Mouse (Mus musculus) layer of hippocampus, adult 2 months (tissue): ENCODE results near the gene Soat2. TPM values are rescaled to one million over a fixed set of nuclear protein-coding genes. Genes with fewer than 3 reads are reported as not detected.
A peak's percentile ranks its signal among the peaks of the same experiment; 100 is the strongest.

Experiments
- DNase-seq, 2 experiments: peaks; one replicate each; pipeline ENCODE4 v3.0.0; 2022; ENCODE audit warnings: low spot score in 2 of 2
- H3K27ac ChIP-seq: fragments of 200-600 bp; 2 replicates; pipeline ENCODE4 v1.8.1; 2022
- H3K4me3 ChIP-seq: fragments of 200-600 bp; 2 replicates; pipeline ENCODE4 v1.8.1; 2022; ENCODE audit warnings: mild to moderate bottlenecking
- CTCF ChIP-seq: fragments of 200-600 bp; conservative IDR thresholded peaks from 2 replicates; pipeline ENCODE4 v1.8.1; 2022; ENCODE audit warnings: antibody characterized with exemption, mild to moderate bottlenecking, moderate library complexity
- total RNA-seq, 2 experiments: library from RNA; stranded (reverse); gene quantifications; 2 replicates each; pipeline ENCODE4 v1.2.3; 2021

Gene Soat2
- total RNA-seq, 2 experiments from 2014 or later, result not detected

DNA sequence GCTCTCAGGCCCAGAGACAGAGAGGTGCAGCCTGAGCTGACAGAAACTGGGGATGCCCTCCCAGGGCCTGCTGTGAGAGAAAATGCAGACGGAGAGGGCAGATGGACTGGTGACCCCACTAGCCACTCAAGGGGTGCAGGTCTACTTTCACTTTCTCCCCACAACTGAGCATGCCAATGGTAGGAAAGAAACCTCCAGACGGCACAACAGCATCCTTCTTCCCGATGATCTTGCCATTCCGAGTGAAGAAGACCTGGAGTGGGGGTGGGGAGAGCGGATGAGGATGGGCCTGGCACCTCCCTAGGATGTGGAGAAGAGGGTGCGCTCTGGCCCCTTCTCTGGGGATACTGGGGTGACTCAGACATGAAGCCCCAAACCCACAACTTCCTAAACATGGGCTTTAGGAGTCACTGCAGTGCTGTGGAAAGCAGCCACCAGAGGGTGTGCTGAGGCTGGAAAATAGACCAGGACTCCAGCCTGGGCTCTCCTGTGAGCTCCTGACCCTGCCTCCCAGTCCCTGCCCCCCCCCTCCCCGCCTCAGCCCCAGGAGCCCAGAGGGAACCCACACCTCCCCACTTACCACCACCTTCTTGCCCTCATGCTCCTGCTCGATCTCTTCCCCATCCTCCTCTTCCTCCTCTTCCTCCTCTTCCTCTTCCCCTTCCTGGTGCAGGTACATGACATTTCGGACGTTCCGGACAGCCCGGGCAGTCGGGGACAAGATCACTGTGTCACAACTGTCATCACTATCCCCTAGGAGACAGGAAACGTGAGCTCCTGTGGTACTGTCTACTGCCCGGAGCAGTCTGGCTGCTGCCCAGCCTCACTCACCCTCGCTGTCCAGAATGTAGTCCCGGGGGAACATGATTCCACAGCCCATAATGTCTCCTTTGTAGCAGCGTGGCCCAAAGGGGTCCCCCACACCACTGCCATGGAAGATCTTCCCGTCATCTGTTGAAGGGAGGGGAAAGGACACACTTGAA lies 32.6 kb upstream of the Soat2 start:
- TF ChIP-seq CTCF, result peak; percentile 68
- DNase-seq, result no peak
- Histone ChIP-seq H3K27ac (no peak overlapping the region), H3K4me3 (no peak overlapping the region)

DNA sequence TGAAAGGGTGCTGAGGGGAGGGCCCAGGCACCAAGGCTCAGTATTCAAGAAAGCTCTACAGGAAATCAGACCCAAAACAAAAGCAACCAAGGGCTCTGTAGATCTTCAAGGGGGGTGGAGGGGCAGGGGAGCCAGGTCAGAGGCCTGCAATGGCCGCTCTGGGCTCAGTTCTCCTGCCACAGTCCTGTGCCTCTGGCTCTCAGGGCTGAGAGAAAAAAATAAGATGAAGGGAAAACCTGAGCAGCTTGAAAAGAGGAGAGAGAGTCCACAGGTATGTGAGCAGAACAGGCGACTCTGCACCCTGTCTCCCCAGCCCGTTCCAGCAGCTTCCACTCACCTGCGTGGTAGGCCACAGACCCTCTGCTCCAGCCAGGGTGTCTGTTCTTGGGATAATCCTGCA lies 31.7 kb upstream of the Soat2 start:
- DNase-seq, result no peak
- no peak for TF ChIP-seq CTCF

DNA sequence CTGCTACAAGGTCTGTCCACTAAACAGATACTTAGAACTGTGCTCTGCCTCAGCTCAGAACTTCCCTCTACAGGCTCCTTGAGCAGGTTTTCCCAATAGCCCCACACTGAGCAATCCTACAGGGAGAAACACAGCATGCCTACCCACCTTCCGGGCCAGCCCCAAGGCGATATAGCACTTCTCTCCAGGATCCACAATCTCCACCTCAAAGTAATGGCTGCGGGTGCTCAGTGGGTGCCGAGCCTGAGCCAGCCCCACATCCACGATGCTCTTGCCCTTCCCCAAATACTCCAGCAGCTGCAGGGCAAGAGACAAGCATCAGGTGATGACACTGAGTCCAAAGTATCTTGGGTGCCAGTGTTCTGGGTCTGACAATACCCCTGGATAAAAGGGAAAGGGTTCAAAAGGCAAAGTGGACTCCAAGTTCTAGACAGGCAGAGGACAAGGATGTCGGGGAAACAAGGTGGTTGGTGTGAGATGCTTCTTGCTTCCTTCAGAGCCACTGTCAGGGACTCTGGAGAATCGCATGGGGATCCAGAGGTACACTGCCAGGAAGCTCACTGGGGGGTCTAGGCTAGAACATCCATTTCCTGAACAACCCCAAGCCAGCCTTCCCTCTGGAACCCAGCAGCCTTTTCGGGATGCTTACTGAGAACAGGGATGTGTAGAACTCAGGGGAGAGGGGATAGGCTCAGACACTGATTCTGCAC lies 31.1 kb upstream of the Soat2 start:
- Histone ChIP-seq H3K27ac (0 out of 2 replicates have a peak overlapping the region, but pooled peaks have one; percentile 18), H3K4me3 (no peak overlapping the region)
- no peak for DNase-seq
- TF ChIP-seq CTCF, result no peak

More for the DNA sequence above, 31.7 kb upstream of the Soat2 start:
- H3K27ac ChIP-seq, result no peak overlapping the region
- H3K4me3 ChIP-seq, result no peak overlapping the region

DNA sequence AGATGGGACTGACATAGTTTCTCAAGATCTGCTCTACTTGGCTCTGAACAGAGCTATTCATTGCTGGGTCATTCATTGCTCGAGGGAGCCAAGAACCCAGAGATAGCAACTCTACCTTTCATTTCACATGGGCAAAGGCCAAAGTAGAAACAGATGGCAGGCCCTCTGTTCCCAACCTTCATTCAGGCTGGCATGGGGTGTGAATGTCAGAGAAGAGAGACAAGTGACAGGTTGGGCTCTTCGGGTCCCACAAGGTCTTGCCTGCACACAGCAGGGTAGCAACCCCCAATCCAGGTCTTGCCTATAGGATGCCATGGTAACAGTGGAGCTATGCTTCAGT lies 30.5 kb upstream of the Soat2 start:
- no peak overlapping the region for H3K4me3 ChIP-seq
- no peak for TF ChIP-seq CTCF
- H3K27ac ChIP-seq, result 0 out of 2 replicates have a peak overlapping the region, but pooled peaks have one; percentile 18
- no peak for DNase-seq

DNA sequence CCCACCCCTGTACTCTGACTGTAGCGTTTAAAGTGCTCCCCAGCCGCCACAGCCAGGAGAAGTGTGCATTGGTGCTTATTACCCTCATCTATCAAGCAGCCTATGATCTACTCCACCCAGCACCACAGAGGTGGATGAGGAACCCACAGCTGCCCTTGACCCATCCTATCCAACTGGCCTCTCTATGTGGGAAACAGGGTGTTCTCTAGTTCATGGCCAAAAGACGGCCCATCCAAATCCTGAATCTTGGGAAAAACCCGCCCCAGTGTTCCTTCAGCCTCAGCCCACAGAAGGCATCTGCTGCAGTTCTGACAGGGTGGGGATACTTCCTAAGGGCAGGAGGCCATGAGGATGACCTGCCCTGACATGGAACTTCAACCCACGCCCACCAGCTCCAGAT lies 29.8 kb upstream of the Soat2 start:
- H3K4me3 ChIP-seq, result no peak overlapping the region
- no peak for TF ChIP-seq CTCF
- peak overlapping the region; percentile 18; the same call in 1 of the 2 replicates for H3K27ac ChIP-seq
- DNase-seq, result no peak

DNA sequence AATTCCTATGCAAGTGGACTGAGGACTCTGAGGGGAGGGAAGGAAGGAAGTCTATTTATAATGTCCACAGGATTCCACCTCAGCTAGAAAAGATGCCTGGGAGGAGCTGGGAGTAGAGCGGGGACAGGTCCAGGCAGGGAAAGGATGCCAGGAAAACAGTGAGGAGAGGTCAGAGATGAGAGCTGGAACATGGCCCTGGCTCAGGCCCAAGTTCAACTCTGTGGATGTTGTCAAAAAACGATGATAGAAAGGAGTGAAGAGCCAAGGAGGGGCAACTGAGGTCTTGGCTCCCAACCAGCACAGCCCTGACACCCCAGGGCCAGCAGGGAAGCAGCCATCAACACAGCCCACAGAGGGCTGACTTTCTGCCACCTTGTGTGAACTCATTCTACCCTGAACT lies 24.0 kb upstream of the Soat2 start:
- Histone ChIP-seq H3K27ac (no peak overlapping the region), H3K4me3 (no peak overlapping the region)
- DNase-seq, result no peak
- no peak for TF ChIP-seq CTCF

DNA sequence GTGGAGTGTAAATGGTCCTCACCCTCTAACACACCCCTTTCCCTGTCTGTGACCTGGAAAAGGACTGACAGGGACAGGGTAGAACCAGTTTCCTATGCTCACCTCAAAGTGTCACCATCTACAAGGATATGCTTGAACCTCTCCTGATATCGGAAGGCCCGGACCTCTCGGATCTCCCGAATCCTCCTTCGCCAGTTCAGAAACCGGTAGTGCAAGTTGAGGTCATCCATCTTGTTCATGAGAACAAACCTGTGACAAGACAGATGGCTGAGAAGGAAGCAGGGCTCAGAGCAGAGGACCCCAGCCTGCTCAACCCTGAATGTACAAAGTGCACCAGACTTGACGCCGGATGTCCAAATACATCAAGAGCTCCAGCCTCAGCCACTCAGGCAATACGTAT lies 17.0 kb upstream of the Soat2 start:
- H3K4me3 ChIP-seq, result no peak overlapping the region

DNA sequence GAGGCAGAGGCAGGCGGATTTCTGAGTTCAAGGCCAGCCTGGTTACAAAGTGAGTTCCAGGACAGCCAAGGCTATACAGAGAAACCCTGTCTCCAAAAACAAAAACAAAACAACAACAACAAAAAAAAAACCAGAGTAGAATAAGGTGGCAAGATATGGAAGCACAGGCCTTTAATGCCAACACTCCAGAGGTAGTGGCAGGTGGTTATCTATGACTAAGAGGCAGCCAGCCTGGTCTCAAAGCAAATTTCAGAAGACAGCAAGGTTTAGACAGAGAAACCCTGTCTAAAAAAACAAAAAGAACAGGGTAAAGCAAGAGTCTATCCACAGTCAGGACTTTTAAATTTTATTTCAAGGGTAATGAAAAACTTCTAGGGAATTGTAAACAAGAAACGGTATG lies 15.6 kb upstream of the Soat2 start:
- DNase-seq, result no peak
- TF ChIP-seq CTCF, result no peak
- Histone ChIP-seq H3K27ac (no peak overlapping the region), H3K4me3 (peak overlapping the region; percentile 93)

More for the DNA sequence above, 17.0 kb upstream of the Soat2 start:
- no peak overlapping the region for H3K27ac ChIP-seq
- DNase-seq, result no peak
- no peak for TF ChIP-seq CTCF

DNA sequence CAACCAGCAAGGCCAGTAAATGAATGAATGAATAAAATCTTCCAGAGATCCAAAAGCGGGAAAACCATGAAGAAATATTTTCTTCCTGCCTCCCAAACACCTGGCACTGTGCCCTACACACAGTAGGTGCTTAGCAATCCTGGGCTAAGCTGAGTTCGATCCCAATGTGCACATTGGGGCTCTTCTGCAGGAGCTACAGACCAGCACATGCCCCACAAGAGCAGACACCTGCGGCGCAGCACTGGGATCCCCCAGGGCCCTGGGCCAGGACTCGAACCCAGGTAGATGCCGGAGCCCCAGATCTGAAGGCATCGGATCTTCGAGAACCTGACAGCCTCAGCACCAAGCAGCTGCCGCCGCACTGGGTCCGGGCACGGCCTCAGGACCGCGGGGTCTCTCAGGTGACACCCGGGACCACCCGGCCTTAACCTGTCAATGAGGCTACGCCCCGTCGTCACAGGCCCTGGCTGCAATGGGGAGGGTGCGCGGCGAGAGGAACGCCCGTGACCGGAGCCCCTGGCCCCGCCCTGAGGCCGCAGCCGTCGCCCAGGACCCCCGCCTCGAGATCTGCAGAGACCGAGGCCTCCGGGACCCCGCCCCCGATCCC lies 14.7 kb upstream of the Soat2 start:
- no peak for DNase-seq

DNA sequence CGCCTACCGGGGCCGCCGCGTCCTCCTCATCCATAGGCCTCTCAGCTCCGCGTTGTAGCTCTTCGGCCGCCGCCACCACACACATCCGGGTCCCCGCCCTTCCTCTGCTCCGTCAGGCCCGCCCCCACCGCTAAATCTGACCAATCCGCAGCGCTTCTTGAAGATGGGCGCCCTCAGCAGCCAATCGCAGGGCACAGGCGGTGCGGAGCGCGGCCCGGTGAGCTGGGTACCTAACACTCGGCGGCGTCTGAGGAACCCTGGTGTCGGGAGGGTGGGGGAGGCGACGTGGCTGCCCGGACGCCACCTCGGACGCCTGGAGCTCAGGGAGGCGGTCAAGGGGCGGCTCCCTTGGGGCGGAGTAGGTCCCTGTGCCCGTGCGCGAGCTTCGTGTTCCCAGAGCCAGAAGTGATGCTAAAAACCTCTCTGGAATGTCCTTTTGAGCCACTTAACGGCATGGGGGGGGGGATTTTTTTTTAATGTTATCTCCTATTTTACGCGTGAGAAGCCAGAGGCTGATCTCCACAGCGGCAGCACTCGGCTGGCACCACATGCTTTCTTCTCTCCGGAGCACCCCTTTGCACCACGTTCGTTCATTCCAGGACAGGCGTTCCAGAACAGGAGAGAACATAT lies 14.1 kb upstream of the Soat2 start, which contains the start of gene Spryd3:
Spryd3 (minus strand) TSS at position 106 of the 630 bp plus-strand sequence.
- DNase-seq, result peak; percentile 96 to 98
- peak within 1 kb of the TSS; percentile 92 for H3K27ac ChIP-seq
- TF ChIP-seq CTCF, result peak; percentile 15; the same call in 1 of the 2 replicates
- H3K4me3 ChIP-seq, result peak within 1 kb of the TSS; percentile 93

More for the DNA sequence above, 14.7 kb upstream of the Soat2 start:
- no peak for TF ChIP-seq CTCF
- peak overlapping the region; percentile 92 for H3K27ac ChIP-seq
- H3K4me3 ChIP-seq, result peak overlapping the region; percentile 93

DNA sequence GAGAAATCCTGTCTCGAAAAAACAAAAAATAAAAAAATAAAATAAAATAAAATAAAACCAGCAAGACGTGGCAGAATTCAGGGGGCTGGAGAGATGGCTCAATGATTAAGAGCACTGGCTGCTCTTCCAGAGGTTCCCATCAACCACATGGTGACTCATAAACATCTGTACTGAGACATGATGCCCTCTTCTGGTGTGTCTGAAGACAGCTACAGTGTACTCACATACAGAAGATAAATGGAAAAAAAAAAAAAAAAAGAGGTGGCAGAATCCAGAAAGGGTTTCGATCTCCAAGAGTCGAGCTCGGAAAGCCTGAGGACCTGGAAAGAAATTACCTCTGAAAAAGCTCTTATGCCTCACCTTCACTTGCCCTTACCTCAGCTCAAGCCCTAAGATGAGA lies 9.2 kb upstream of the Soat2 start:
- no peak overlapping the region for H3K27ac ChIP-seq
- DNase-seq, result no peak
- H3K4me3 ChIP-seq, result no peak overlapping the region
- TF ChIP-seq CTCF, result no peak

DNA sequence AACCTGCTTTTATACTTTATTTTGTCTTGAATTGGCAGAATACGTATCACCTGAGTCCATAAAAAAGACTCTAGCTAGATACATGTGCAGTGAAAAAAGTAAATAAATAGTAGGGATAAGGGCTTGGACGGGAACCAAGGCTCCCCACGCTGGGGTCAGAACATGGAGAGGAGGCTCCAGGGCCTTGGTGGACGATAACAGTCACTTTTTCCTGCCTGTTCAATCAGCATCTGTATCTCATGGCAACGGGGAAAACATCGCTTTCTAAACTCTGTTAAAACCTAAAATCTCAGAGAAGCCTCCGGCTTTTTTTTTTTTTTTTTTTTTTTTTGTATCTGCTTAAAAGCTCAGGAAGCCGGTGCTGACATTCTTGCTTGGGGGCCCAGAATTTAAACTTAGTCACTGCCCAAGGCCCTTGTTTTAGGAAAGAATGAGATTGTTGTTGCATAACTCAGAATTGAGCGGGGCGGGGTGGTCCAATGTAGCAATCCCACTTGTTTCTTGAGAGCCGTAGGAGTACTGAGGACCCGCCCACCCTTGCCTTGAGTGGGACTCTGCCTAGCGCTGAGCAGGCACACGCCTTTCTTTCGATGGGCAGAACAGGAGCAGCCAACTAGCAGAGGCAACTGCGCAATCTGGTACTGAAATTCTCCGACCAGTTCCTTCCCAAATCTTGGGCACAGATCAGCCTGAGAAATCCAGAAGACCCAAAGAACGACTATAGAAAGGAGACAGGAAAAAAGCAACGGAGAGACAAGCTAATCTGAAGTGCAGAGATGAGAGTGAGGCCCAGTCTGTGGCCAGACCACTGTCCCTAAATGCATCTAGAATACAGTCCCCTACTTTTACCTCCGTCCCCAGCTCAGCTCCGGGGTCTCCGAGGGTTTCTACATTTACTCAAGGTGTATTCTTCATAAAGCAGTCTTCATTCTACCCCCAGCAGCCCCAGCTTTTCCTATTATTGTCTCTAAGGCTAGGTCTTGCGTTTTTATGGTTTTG lies 7.1 kb upstream of the Soat2 start:
- peak overlapping the region; percentile 46; the same call in 1 of the 2 replicates for H3K27ac ChIP-seq
- H3K4me3 ChIP-seq, result no peak overlapping the region
- DNase-seq, result no peak
- no peak for TF ChIP-seq CTCF
